Mouse (Mus musculus) heart, postnatal 14 days (tissue): ENCODE measurements around the gene Zfyve27. TPM values are rescaled to one million over a fixed set of nuclear protein-coding genes. Genes with fewer than 3 reads are reported as not detected.

Source experiments
- DNase-seq, 2 experiments: peaks; one replicate each; pipeline ENCODE4 v3.0.0; 2021 to 2022
- intact Hi-C: fragments of 180-260 bp; cut with DNase I; formaldehyde crosslinking; loops from one replicate; pipeline ENCODE4 v1.15.1; 2025
- total RNA-seq, 2 experiments: library from RNA; stranded (reverse); gene quantifications; 2 replicates each; pipeline ENCODE4 v1.2.3; 2021

The Zfyve27 gene
- total RNA-seq, 2 experiments from 2014 or later, result 24.6 to 26.5 TPM

DNA sequence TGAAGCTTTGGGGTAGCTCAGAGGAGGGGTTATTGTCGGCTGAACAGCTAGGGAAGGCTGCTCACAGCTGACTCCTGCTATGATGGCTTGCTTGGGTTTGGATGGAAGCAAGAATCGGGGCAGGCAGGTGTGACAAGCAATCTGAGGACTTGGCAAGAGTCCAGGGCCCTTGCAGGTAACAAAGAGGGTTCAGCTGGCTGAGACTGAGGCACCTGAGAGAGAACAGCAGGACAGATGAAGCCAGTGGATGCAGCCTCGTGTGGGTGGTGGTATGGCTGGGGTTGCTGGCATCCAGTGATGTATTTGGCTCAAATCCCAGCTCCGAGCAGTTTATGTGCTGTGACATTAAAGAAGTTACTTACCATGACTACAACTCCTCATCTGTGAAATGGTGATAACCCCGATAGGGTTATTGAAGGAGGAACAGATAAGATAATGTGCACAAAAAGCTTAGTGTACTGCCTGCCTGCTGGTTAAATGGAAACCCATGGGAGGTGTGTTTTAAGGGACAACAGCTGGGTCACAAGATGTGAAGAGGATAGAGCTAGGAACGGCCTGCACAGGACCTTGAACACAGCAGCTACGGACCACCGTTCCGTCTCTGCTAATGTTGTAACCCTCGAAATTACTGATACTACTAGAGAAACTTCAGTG lies 5.7 kb downstream of the Zfyve27 start:
- intact Hi-C loops, result loop anchor here (5.0 kb wide), 1 partner anchor 132 kb away; the partner anchor contains the start of gene Ankrd2
- no peak for DNase-seq

GRCm38 (mm10) chr19:42170025-42170969 lies 6.5 kb downstream of the Zfyve27 start:
- intact Hi-C loops, result no loop called here

DNA sequence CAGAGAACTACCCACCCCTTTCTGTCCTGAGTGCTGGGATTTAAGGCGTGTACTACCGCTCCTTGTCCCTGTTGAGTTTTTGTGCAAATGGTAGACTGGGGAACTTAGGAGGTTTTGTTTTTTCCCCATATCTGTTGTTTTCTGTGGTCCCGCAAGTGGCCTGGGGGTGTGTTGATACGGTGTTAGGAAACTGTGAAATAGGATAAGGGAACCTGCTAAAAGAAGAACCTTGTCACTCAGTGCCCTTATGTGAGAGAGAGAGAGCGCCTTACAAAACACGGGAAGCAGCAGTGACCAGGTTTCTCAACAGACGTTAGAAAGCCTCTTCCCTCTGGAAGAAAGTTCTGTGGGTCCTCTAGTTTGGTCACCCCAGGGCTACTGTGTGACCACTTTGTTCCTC lies 13.1 kb downstream of the Zfyve27 start:
- intact Hi-C loops, result no loop called here
- no peak for DNase-seq

More at GRCm38 (mm10) chr19:42170025-42170969, 6.5 kb downstream of the Zfyve27 start:
- DNase-seq, result peak; percentile 93 to 94

- intact Hi-C loops, result no loop called here
- DNase-seq, result no peak
Observed at GRCm38 (mm10) chr19:42177461-42177860, 13.7 kb downstream of the Zfyve27 start.

DNA sequence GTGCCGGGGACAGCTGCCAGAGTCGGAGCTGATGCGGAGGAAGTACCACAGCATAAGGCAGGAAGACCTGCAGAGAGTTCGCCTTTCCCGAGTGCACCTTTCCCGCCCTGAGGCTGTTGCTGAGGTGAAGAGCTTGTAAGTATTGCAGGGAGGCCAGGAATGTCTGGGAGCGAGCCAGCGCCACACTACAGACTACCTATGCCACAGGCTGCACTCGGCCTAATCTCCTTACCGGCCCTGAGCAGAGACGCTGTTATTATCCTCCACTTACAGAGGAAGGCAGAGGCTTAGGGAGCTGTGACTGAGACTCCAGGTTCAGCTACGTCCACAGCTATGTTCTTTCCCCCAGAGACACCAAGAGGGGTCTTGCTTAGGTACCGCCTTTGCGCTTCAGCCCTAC lies 15.6 kb downstream of the Zfyve27 start:
- no peak for DNase-seq
- intact Hi-C loops, result no loop called here

DNA sequence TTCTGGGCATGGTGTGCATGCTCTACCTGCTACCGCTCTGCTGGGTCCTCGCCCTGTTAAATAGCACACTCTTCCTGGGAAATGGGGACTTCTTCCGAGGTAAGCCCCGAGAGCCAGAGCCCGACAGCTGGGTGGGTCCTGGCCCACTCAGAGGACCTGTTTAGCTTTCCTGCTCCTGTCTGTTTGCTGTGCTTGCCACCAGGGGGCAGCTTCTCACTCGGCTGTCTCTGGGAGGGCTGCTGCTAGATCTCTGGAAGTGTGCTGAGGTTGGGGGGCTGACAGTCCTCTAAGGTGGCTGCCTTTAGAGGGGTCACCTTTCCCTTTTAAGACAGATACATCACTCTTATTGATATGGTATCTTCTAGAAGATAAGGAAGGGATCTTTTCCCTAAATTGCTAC lies 18.9 kb downstream of the Zfyve27 start:
- intact Hi-C loops, result no loop called here
- DNase-seq, result no peak

DNA sequence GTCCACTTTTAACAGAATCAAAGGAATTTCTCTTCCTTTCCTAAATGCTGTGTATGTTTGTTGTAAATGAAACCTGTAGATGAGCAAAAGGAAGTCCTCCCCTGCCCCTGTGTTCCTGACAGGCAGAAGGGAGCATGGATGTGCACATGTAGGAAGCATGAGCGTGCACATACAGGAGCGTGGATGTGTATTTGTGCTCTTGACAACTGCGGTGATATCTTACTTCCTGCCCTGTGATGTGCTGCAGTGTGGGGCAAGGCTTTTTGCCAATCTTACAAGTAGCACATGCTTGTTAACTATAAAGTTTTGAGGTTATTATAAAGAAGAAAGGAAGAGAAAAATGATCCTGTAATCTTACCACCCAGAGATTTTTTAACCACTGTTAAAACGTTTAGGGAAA lies 26.0 kb downstream of the Zfyve27 start:
- DNase-seq, result no peak
- intact Hi-C loops, result loop anchor here (2.0 kb wide), 1 partner anchor 83 kb away; no protein-coding TSS in a partner anchor

- DNase-seq, result peak; percentile 62 to 75
- intact Hi-C loops, result loop anchor here (2.0 kb wide), 1 partner anchor 82 kb away; no protein-coding TSS in a partner anchor
Observed at GRCm38 (mm10) chr19:42190494-42190893, 26.7 kb downstream of the Zfyve27 start.

DNA sequence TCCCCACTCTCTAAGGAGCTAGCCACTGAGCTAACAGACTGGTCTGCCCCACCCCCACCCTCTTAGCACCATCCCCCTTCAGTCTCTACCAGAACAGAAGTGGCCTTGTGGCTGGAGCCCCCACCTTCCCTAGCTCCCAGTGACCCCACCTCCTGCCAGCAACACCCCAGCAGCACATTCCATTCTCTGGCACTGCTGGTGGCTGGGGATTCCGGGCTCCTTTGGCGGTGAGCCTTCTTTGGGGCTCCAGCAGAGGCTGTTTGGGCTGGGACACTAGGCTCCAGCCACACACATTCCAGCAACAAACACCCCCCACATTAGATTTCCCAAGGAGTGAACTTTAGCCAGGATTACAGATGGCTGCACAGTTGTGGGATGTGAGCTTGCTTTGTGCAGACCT lies 29.6 kb downstream of the Zfyve27 start:
- peak in 1 of 2 experiments; percentile 46 for DNase-seq
- intact Hi-C loops, result no loop called here

DNA sequence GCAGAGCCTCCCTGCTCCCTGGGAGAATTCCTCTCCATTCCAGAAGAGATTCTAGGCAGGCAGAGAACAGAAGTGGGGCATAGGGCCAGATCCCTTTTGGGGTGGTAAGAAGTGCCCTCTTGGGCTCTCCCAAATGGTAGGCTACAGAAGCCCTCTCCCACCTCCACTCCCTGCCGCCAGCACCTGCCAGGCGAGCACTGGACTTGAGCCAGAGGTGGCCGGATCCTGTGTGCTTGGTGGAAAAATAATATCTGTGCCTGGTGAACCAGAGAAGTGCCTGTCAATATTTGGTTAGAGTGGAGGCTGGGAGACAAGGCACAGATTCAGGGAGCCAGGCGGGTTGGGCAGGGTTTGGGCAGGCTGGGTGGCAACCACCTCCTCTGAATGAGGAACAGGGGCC lies 32.6 kb downstream of the Zfyve27 start:
- intact Hi-C loops, result no loop called here
- no peak for DNase-seq

- intact Hi-C loops, result no loop called here
- DNase-seq, result no peak
Observed at GRCm38 (mm10) chr19:42197066-42197465, 33.3 kb downstream of the Zfyve27 start.

DNA sequence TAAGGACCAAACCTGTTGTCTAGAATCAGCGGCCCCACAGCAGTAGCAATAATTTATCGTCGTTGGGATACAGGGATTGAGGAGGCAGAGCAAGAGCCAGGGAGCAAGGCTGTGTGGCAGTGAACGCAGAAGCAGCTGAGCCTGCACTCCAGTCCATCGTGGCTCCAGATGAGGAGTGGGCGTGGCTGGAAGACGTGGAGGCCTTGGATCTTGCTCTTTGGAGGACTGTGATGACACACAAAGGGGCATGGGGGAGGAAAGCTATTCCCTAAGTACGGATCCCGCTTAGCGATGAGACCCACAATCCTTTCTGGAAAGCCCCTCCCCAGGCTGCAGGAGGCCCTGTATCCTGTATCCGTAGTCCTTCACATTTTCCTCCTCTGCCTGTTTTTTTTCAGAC lies 34.3 kb downstream of the Zfyve27 start:
- no peak for DNase-seq
- intact Hi-C loops, result no loop called here

DNA sequence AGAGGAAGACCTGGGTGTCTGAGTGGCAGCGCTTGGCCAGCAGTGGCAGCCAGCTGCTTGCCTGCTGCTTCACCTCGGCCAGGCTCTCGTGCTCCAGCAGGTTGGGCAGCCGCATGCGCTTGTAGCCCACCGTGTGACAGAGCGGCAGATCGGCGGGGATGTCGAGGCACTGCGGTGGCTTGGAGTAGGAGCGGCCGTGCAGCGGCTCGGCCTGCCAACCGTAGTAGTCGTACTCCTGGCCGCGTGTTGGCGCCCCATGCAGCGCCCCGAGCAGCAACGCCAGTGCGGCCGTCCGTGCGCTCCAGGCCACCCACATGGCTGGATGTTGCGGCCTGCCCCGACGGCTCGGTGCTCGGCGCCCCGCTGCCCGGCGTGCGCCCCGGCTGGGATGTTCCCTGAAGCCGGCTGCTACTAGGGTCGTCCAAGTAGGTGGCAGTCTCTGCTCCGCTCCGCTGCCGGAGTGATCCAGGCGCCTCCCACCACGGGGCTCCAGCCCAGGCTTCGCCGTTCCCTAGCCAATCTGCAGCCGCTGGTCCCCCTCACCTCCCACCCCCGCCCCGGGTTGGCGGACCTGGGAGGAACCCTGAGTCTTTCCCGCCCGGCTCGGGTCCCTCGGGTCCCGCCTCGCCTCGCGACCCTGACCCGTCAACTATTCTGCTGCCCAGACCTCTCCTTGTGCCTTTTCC lies 38.1 kb downstream of the Zfyve27 start, which contains the start of gene Sfrp5:
TSS of gene Sfrp5 (minus strand) at position 557 of the 686 bp plus-strand sequence.
- intact Hi-C loops, result no loop called here
- no peak for DNase-seq

GRCm38 (mm10) chr19:42202467-42202866 lies 38.7 kb downstream of the Zfyve27 start:
- intact Hi-C loops, result no loop called here
- DNase-seq, result no peak

DNA sequence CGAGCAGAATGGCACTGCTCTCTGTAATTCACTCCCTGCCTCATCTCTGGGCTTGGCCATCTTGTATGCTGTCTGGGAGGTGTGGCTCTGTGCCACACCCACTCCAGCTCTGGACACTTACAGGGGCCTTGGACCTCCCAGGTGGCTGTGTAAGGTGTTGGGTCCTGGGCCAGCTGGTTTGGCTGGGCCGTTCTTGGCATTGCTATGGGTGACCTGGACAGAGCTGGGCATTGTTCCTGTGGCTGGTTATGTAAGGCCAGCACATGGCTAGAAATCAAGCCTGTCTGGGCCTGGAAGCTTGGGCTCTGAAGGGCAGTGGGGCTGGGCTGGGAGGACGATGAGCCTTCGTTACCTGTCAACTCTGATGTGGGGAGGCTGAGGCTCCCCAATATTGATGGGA lies 40.6 kb downstream of the Zfyve27 start:
- intact Hi-C loops, result no loop called here
- DNase-seq, result peak; percentile 40 to 41

DNA sequence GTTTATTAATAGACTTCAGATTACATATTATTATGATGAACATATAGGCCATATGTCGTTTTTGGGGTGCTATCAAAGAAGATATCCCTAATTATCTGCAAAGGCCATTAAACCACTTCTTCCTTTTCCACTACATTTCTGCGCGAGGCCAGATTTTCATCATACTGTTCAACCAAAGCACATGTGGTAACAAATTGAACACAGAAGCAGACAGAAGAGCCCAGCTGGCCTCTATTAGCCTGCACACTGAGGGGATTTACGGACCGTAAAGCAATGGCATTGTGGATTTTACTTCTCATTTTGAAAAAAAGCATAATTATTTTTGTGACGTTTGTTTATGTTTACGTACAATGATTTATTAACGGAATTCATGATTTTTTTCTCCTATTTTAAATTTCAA lies 41.5 kb downstream of the Zfyve27 start:
- intact Hi-C loops, result no loop called here
- DNase-seq, result no peak

GRCm38 (mm10) chr19:42209485-42209884 lies 45.7 kb downstream of the Zfyve27 start:
- intact Hi-C loops, result no loop called here
- DNase-seq, result no peak

DNA sequence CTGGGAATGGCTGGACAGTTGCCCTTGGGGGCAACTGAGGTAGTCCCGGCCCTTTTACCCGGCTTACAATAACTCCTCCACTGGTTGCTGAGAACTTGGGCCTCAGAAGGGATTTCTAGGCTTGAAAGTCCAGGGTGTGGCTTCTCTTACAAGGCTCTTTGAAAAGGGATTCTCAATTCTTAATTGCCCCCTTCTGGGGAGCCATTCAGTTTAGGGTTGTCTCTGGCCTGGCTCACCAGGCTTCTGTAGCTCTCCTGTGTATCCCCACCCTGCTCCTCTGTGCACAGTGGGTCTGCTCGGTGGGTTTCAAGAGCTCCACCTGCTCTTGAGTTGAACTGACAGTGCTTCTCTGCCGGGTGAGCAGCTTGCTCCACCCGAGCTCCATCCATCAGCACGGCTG lies 46.2 kb downstream of the Zfyve27 start:
- no peak for DNase-seq
- intact Hi-C loops, result no loop called here

GRCm38 (mm10) chr19:42211936-42212335 lies 48.2 kb downstream of the Zfyve27 start:
- intact Hi-C loops, result no loop called here
- no peak for DNase-seq

DNA sequence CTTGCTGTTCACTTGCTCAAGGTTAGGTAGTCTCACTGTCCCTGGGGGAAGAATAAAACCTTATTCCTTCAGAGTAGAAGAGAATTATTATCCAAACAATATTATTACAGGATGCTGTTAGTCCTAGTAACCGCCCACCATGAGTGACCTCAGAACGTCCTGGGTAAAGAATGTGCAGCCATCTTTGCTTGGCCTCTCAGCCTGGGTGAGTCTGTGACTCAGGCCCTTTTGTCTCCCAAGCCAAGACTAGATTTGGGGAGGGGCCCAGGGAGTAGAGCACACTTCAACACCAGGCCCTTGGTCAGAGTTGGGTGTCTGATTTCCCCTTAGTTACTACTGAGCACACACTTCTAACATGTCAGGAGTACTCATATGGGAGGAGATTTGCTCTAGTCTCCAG lies 50.9 kb downstream of the Zfyve27 start:
- intact Hi-C loops, result no loop called here
- DNase-seq, result no peak
